In the genomic region with DNA sequence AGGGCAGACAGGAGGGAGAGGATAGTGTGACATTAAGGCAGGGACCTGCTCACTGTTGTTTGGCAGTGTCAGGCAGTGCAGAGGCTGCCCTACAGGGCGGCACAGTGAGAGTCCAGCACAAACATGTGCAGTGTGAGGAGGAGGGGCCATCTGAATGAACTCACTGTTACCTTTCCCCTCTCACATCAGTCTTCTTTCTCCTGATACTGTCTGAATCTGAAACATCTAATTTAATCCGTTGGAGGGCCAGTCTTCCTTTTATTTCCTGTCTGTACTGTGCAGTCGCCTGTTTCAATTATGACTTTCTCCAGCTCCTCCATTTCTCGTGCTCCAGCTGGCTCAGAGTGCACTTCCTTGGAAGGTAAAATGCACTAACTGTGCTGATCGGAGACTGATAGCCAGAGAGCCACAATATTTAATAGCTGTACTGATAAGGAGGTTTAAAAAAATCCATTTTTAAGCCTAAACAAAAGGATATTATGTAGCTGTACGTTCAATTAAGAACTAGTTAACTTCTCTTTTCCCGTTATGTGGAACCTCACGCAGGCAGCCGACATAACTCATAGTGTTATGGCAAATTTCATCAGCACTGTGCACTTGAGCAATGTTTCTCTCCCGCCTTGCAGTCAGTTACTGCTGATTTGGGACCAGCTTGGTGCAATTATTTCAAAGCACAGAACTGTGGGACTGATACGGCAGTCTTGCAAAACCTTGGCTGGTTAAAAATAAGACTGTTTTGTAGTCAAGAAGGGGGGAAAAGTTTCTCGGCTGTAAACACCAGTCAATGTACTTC, we compare ENCODE assay signal across 8 mouse cellular contexts.
DNase-seq lines count a peak whose midpoint lies in the region; ATAC-seq and TF ChIP-seq lines count a peak whose summit lies in the region.

No protein-coding gene starts in this region.

- no peaks in the 10 kb centered on the region for H3K36me3 ChIP-seq in midbrain, embryonic 12.5 days
- H3K36me3 ChIP-seq in midbrain, embryonic 11.5 days (ENCODE audit: control insufficient read depth, insufficient read depth, low read length) = no peaks in the 10 kb centered on the region
- H3K36me3 ChIP-seq in forebrain, embryonic 12.5 days (replicated peaks) = no peaks in the 10 kb centered on the region
- no peaks in the 10 kb centered on the region for H3K36me3 ChIP-seq in intestine, postnatal 0 days (ENCODE audit: control insufficient read depth, insufficient read depth)
- H3K36me3 ChIP-seq in neural tube, embryonic 12.5 days = no peaks in the 10 kb centered on the region

- no peak overlapping the region for H3K27ac ChIP-seq in midbrain, embryonic 12.5 days (replicated peaks)
- H3K27ac ChIP-seq in midbrain, embryonic 11.5 days (ENCODE audit: low read depth, low read length) = no peak overlapping the region
- H3K27ac ChIP-seq in forebrain, embryonic 12.5 days = no peak overlapping the region
- H3K27ac ChIP-seq in intestine, postnatal 0 days (ENCODE audit: low read depth, low read length) = no peak overlapping the region
- H3K27ac ChIP-seq in neural tube, embryonic 12.5 days = no peak overlapping the region

- no peak overlapping the region for H3K4me2 ChIP-seq in midbrain, embryonic 12.5 days (replicated peaks)
- H3K4me2 ChIP-seq in midbrain, embryonic 11.5 days = no peak overlapping the region
- no peak overlapping the region for H3K4me2 ChIP-seq in forebrain, embryonic 12.5 days
- H3K4me2 ChIP-seq in intestine, postnatal 0 days (replicated peaks; ENCODE audit: low read depth) = peak overlapping the region; percentile 18; the same call in 1 of the 2 replicates
- no peak overlapping the region for H3K4me2 ChIP-seq in neural tube, embryonic 12.5 days (replicated peaks)

- peaks cover 7% of the 10 kb centered on the region; the same call in 1 of the 2 replicates for H3K9me3 ChIP-seq in midbrain, embryonic 12.5 days
- no peaks in the 10 kb centered on the region; the same call in 1 of the 2 replicates for H3K9me3 ChIP-seq in midbrain, embryonic 11.5 days (ENCODE audit: control insufficient read depth, low read length)
- no peaks in the 10 kb centered on the region for H3K9me3 ChIP-seq in forebrain, embryonic 12.5 days
- no peaks in the 10 kb centered on the region for H3K9me3 ChIP-seq in intestine, postnatal 0 days (ENCODE audit: control insufficient read depth)
- H3K9me3 ChIP-seq in neural tube, embryonic 12.5 days = no peaks in the 10 kb centered on the region

- H3K4me3 ChIP-seq in midbrain, embryonic 12.5 days = no peak overlapping the region
- no peak overlapping the region for H3K4me3 ChIP-seq in midbrain, embryonic 11.5 days (ENCODE audit: low read depth, low read length)
- H3K4me3 ChIP-seq in forebrain, embryonic 12.5 days (replicated peaks) = no peak overlapping the region
- no peak overlapping the region for H3K4me3 ChIP-seq in intestine, postnatal 0 days (ENCODE audit: low read depth, low read length)
- H3K4me3 ChIP-seq in neural tube, embryonic 12.5 days = no peak overlapping the region

- WGBS in midbrain, embryonic 12.5 days = 65% methylated on average over 12 of the region's 12 CpGs
- 67% methylated on average over 12 of the region's 12 CpGs for WGBS in midbrain, embryonic 11.5 days
- WGBS in forebrain, embryonic 12.5 days = 58% methylated on average over 12 of the region's 12 CpGs
- WGBS in intestine, postnatal 0 days = 27% methylated on average over 12 of the region's 12 CpGs
- 56% methylated on average over 12 of the region's 12 CpGs for WGBS in neural tube, embryonic 12.5 days

- intact Hi-C loops in left cerebral cortex, postnatal 36 days (cut with DNase I) = no loop called here

- DNase-seq in midbrain, embryonic 11.5 days (ENCODE audit: low spot score, missing footprints) = no peak
- no peak for DNase-seq in right cerebral cortex, postnatal 10 days (ENCODE audit: low spot score in 2 of 2)
- DNase-seq in left cerebral cortex, postnatal 36 days (ENCODE audit: low spot score in 2 of 2) = no peak
- no peak for DNase-seq in layer of hippocampus, adult 9-10 months (ENCODE audit: low spot score)

- no peak for TF ChIP-seq CTCF in intestine, postnatal 0 days (IDR thresholded peaks at IDR 0.05; ENCODE audit: low read depth)

- H3K9ac ChIP-seq in midbrain, embryonic 12.5 days (replicated peaks) = no peak overlapping the region
- no peak overlapping the region for H3K9ac ChIP-seq in midbrain, embryonic 11.5 days (ENCODE audit: low read length)
- no peak overlapping the region for H3K9ac ChIP-seq in forebrain, embryonic 12.5 days
- no peak overlapping the region for H3K9ac ChIP-seq in intestine, postnatal 0 days (ENCODE audit: low read depth, low read length)
- no peak overlapping the region for H3K9ac ChIP-seq in neural tube, embryonic 12.5 days

- H3K27me3 ChIP-seq in midbrain, embryonic 12.5 days = no peaks in the 10 kb centered on the region
- no peaks in the 10 kb centered on the region for H3K27me3 ChIP-seq in midbrain, embryonic 11.5 days (ENCODE audit: control insufficient read depth, insufficient read depth, low read length)
- no peaks in the 10 kb centered on the region for H3K27me3 ChIP-seq in forebrain, embryonic 12.5 days
- H3K27me3 ChIP-seq in intestine, postnatal 0 days (replicated peaks; ENCODE audit: control insufficient read depth, insufficient read depth, low read length) = no peaks in the 10 kb centered on the region
- H3K27me3 ChIP-seq in neural tube, embryonic 12.5 days (replicated peaks) = no peaks in the 10 kb centered on the region

- ATAC-seq in midbrain, embryonic 12.5 days (ENCODE audit: low FRiP score, low read depth) = peak; percentile 47; the same call in 1 of the 2 replicates
- ATAC-seq in midbrain, embryonic 11.5 days (ENCODE audit: low FRiP score) = no peak
- ATAC-seq in forebrain, embryonic 12.5 days (ENCODE audit: low FRiP score) = 0 out of 2 replicates have a peak, but pooled peaks have one; percentile 36
- no peak for ATAC-seq in intestine, postnatal 0 days
- ATAC-seq in neural tube, embryonic 12.5 days (ENCODE audit: low FRiP score, low read depth) = peak; percentile 65; the same call in 1 of the 2 replicates

- peaks cover 5% of the 10 kb centered on the region; the same call in 1 of the 2 replicates for H3K4me1 ChIP-seq in midbrain, embryonic 12.5 days
- H3K4me1 ChIP-seq in midbrain, embryonic 11.5 days (ENCODE audit: control insufficient read depth, insufficient read depth, low read length) = no peaks in the 10 kb centered on the region
- H3K4me1 ChIP-seq in forebrain, embryonic 12.5 days = peaks cover 4% of the 10 kb centered on the region; the same call in 1 of the 2 replicates
- no peaks in the 10 kb centered on the region for H3K4me1 ChIP-seq in intestine, postnatal 0 days (replicated peaks; ENCODE audit: control insufficient read depth, insufficient read depth, low read length)
- H3K4me1 ChIP-seq in neural tube, embryonic 12.5 days = peaks cover 9% of the 10 kb centered on the region; the same call in 1 of the 2 replicates

Comparison
In these comparisons a context has a peak if more than half of its experiments do, and no peak if none do; other contexts are left out.
1. ATAC-seq: peak in midbrain, embryonic 12.5 days (single experiment), forebrain, embryonic 12.5 days (single experiment) and neural tube, embryonic 12.5 days (single experiment); none in midbrain, embryonic 11.5 days (single experiment) and intestine, postnatal 0 days (single experiment).